In the genomic region with DNA sequence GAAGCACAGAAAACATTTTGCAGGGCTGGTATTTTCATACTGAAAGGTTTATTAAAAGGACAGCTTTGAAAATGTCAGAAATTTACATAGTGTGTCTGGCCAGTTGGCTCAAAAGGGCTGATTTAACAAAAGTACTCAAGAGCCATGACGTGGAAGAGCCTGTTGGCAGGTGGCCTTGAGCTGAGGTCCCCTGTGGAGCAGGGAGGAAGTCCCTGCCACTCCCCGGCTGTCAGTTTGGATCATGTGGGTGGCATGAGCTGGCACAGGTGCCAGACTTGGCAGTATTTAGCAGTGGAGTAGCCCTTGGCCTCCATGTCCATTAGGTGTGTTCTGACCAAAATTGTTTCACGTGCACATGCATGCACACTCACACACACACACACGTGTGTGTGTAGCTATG, we compare ENCODE assay signal across 10 mouse cellular contexts. TPM values are rescaled to one million over a fixed set of nuclear protein-coding genes. Genes with fewer than 3 reads are reported as not detected.
DNase-seq lines count a peak whose midpoint lies in the region; TF ChIP-seq lines count a peak whose summit lies in the region.
"Had no signal": no experiment of that assay in that cellular context is flagged by ENCODE, and none has a peak within 500 bp of the region (broad histone marks: within the 10 kb centered on the region; RNA-seq: fewer than 3 reads in every experiment).

No protein-coding gene starts in this region.

- intact Hi-C loops in heart, postnatal 25 days (cut with DNase I), result no loop called here

- TF ChIP-seq CTCF in brain, embryonic 14.5 days (IDR thresholded peaks at IDR 0.05; ENCODE audit: borderline replicate concordance, extremely low read depth, insufficient read depth, insufficient read length), result no peak

- TF ChIP-seq POLR2A in brain, embryonic 14.5 days (IDR thresholded peaks at IDR 0.05; ENCODE audit: borderline replicate concordance, extremely low read depth, insufficient read depth, insufficient read length, poor library complexity, severe bottlenecking), result no peak

- DNase-seq in heart, adult 18-20 months, result peak; percentile 54 to 66
- no peak for DNase-seq in heart, postnatal 25 days (ENCODE audit: low spot score)
- peak; percentile 41 for DNase-seq in Muller cell, postnatal 12 days (ENCODE audit: inconsistent ontology term)
- peak; percentile 54 for DNase-seq in brain, embryonic 14.5 days (ENCODE audit: low read depth)
- DNase-seq in cerebellum, postnatal 36 days, result peak; percentile 93 to 95
- no peak for DNase-seq in spleen, postnatal 10 days (ENCODE audit: low spot score in 2 of 2)
- no peak for DNase-seq in urinary bladder, postnatal 10 days (ENCODE audit: low spot score)
- DNase-seq: embryo, embryonic 11 days; kidney, adult 9 months; thymus, postnatal 25 days had no signal

RNA-seq across cellular contexts. Expression of gene Hsbp1, which starts 59.4 kb away (rescaled TPM):
- total RNA-seq in heart, adult 18-20 months (2021), result 100 to 1,000 TPM; 138 to 149 TPM
- total RNA-seq in heart, postnatal 25 days (2021), result 100 to 1,000 TPM; 148 to 161 TPM
- 380 and 399 TPM in 2 replicates for polyA plus RNA-seq in brain, embryonic 14.5 days (2012; rRNA removed)

Comparison
In these comparisons a context has a peak if more than half of its experiments do, and no peak if none do; other contexts are left out.
1. DNase-seq: peak in heart, adult 18-20 months (2 of 2), Muller cell, postnatal 12 days (single experiment), brain, embryonic 14.5 days (single experiment) and cerebellum, postnatal 36 days (2 of 2); none in heart, postnatal 25 days (single experiment), spleen, postnatal 10 days (0 of 2) and urinary bladder, postnatal 10 days (single experiment).